Mouse (Mus musculus) urinary bladder, postnatal 36 days (tissue): ENCODE measurements around the gene Edc3.

Experiments used
- DNase-seq, 2 experiments: peaks; one replicate each; pipeline ENCODE4 v3.0.0; 2022; ENCODE audit warnings: low spot score in 2 of 2, mixed read lengths in 1 of 2

Gene Edc3

GRCm38 (mm10) chr9:57761563-57762551 lies 53.5 kb downstream of the Edc3 start:
- no peak for DNase-seq

GRCm38 (mm10) chr9:57762563-57762991 lies 54.2 kb downstream of the Edc3 start:
- DNase-seq: peak; percentile 33 to 40

GRCm38 (mm10) chr9:57764147-57764973 lies 56.0 kb downstream of the Edc3 start:
- peak; percentile 28 to 61 for DNase-seq

- peak; percentile 91 to 95 for DNase-seq
Observed at GRCm38 (mm10) chr9:57764974-57765363, 56.6 kb downstream of the Edc3 start.

GRCm38 (mm10) chr9:57765364-57766351 lies 57.3 kb downstream of the Edc3 start, which contains the start of gene Clk3:
TSS of gene Clk3 (minus strand) at chr9:57765860.
- DNase-seq: peak in 1 of 2 experiments; percentile 66

GRCm38 (mm10) chr9:57766431-57766830 lies 58.1 kb downstream of the Edc3 start:
- DNase-seq: no peak

- DNase-seq: no peak
Observed at GRCm38 (mm10) chr9:57767231-57767630, 58.9 kb downstream of the Edc3 start.

- no peak for DNase-seq
Observed at GRCm38 (mm10) chr9:57769539-57770069, 61.3 kb downstream of the Edc3 start.

GRCm38 (mm10) chr9:57770214-57770613 lies 61.9 kb downstream of the Edc3 start:
- no peak for DNase-seq

- DNase-seq: no peak
Observed at GRCm38 (mm10) chr9:57770836-57771235, 62.5 kb downstream of the Edc3 start.

- no peak for DNase-seq
Observed at GRCm38 (mm10) chr9:57773754-57774153, 65.4 kb downstream of the Edc3 start.

- no peak for DNase-seq
Observed at GRCm38 (mm10) chr9:57774168-57774567, 65.8 kb downstream of the Edc3 start.

- DNase-seq: no peak
Observed at GRCm38 (mm10) chr9:57775026-57775425, 66.7 kb downstream of the Edc3 start.

- DNase-seq: no peak
Observed at GRCm38 (mm10) chr9:57775736-57776135, 67.4 kb downstream of the Edc3 start.

- DNase-seq: no peak
Observed at GRCm38 (mm10) chr9:57782656-57783055, 74.3 kb downstream of the Edc3 start.

- DNase-seq: no peak
Observed at GRCm38 (mm10) chr9:57789733-57790132, 81.4 kb downstream of the Edc3 start.

- DNase-seq: no peak
Observed at GRCm38 (mm10) chr9:57797456-57797855, 89.1 kb downstream of the Edc3 start.

- peak in 1 of 2 experiments; percentile 27 for DNase-seq
Observed at GRCm38 (mm10) chr9:57798725-57799253, 90.4 kb downstream of the Edc3 start.

GRCm38 (mm10) chr9:57800325-57800975 lies 92.1 kb downstream of the Edc3 start:
- no peak for DNase-seq
